Mouse (Mus musculus): ENCODE measurements around the gene 4930590J08Rik. TPM values are rescaled to one million over a fixed set of nuclear protein-coding genes. Genes with fewer than 3 reads are reported as not detected.

4930590J08Rik gene
- polyA plus RNA-seq, 1 experiment from 2014 or later, result 0.10 TPM

DNA sequence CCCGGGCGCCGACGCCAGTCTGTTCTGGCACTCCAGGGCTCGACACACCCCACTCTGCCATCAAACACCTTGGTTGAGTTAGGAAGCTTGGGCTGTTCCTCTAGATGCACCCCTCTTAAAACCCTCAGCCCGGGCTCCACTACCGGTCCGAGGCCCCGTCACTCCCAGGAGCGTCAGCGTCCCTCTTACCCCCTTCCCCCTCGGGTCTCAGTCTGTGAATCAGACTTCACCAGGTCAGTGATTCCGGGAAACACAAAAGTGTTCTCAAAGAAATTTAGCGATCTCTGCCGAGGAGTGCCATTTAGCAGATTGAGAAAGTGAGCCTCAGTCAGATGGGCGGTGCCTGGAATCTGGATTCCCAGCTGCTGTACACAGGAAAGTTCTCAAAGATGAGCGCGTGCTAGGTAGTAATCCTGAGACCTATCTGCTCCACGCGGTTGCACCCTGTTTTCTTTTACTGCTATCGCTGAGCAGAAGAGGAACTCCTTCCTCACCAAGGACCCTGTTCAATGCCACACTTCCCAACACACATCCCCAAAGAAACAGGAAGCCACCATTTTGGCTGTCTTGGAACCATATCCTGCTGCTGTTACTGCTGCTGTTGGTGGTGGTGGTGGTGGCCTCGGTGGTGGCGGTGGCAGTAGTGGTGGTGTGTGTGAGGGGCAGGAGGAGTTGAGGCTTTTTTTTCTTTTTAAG, 76.8 kb downstream of the 4930590J08Rik start:
- peaks cover 10% of the 10 kb centered on the region; the same call in 1 of the 2 replicates for H3K27me3 ChIP-seq (ENCODE audit: control insufficient read depth, insufficient read depth, low read depth, low read length)
- peak overlapping the region; percentile 94 for H3K4me2 ChIP-seq (ENCODE audit: low read depth, low read length)
- no peaks in the 10 kb centered on the region for H3K4me1 ChIP-seq (replicated peaks; ENCODE audit: control insufficient read depth, insufficient read depth, low read length)
- peak overlapping the region; percentile 69 for H3K9ac ChIP-seq (ENCODE audit: low read length)
- no peaks in the 10 kb centered on the region for H3K9me3 ChIP-seq (ENCODE audit: control insufficient read depth, low read length)
- peak; percentile 28 for ATAC-seq (ENCODE audit: low read depth)
- H3K36me3 ChIP-seq (ENCODE audit: control insufficient read depth, insufficient read depth, low read length), result no peaks in the 10 kb centered on the region
- H3K4me3 ChIP-seq (ENCODE audit: low read length), result peak overlapping the region; percentile 63
- 7% methylated on average over 23 of the region's 23 CpGs for WGBS
- H3K27ac ChIP-seq (ENCODE audit: low read length), result peak overlapping the region; percentile 15; the same call in 1 of the 2 replicates

DNA sequence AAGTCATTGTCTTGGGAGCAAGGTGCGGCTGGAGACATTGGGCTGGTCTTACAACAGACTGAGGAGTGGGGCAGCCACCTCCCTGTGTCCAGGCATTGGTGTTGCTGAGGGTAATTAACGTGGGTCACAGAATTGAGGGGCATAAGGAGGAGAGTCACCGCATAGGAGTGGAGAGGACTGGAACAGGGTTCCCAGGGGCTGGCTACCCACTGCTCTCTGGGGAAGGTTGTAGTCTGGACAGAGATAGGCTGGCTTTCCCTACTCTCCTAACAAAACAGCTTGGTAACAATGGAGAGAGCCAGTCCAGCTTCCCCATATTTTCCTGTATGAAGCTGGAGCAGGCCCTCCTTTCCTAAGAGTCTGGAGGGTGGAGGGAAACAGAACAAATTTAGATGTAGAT, 77.4 kb downstream of the 4930590J08Rik start:
- WGBS, result 57% methylated on average over 3 of the region's 3 CpGs
- Histone ChIP-seq H3K4me3 (ENCODE audit: low read length) (peak overlapping the region; percentile 63), H3K9ac (ENCODE audit: low read length) (peak overlapping the region; percentile 69), H3K36me3 (ENCODE audit: control insufficient read depth, insufficient read depth, low read length) (no peaks in the 10 kb centered on the region), H3K27ac (ENCODE audit: low read length) (no peak overlapping the region), H3K9me3 (ENCODE audit: control insufficient read depth, low read length) (no peaks in the 10 kb centered on the region), H3K27me3 (ENCODE audit: control insufficient read depth, insufficient read depth, low read depth, low read length) (peaks cover 10% of the 10 kb centered on the region; the same call in 1 of the 2 replicates), H3K4me1 (replicated peaks; ENCODE audit: control insufficient read depth, insufficient read depth, low read length) (no peaks in the 10 kb centered on the region), H3K4me2 (ENCODE audit: low read depth, low read length) (peak overlapping the region; percentile 94)
- ATAC-seq (ENCODE audit: low read depth), result no peak

DNA sequence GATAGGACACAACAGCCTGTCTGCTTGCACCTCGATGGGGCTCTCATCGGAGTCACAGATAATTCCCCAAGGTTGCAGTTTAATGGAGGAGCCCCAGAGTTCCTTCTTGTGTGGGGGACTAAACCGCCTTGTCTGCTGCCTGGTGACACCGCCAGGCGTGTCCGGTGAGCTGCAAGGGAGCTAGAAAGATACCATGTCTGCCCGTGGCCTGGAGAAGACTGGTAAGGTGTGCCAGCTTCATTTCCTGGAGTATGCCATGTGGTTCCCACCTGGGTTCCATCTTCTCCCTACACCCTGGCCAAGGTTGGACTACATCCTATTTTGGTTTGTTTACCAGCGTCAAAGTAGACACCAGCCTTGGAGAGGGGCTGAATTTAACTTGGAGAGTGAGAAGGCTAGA, 87.5 kb downstream of the 4930590J08Rik start:
- H3K36me3 ChIP-seq (ENCODE audit: control insufficient read depth, insufficient read depth, low read length), result no peaks in the 10 kb centered on the region
- 82% methylated on average over 8 of the region's 8 CpGs for WGBS
- ATAC-seq (ENCODE audit: low read depth), result no peak
- H3K4me3 ChIP-seq (ENCODE audit: low read length), result no peak overlapping the region
- H3K27me3 ChIP-seq (ENCODE audit: control insufficient read depth, insufficient read depth, low read depth, low read length), result no peaks in the 10 kb centered on the region
- no peaks in the 10 kb centered on the region for H3K9me3 ChIP-seq (ENCODE audit: control insufficient read depth, low read length)
- no peaks in the 10 kb centered on the region for H3K4me1 ChIP-seq (replicated peaks; ENCODE audit: control insufficient read depth, insufficient read depth, low read length)
- H3K9ac ChIP-seq (ENCODE audit: low read length), result no peak overlapping the region
- no peak overlapping the region for H3K4me2 ChIP-seq (ENCODE audit: low read depth, low read length)
- no peak overlapping the region for H3K27ac ChIP-seq (ENCODE audit: low read length)

DNA sequence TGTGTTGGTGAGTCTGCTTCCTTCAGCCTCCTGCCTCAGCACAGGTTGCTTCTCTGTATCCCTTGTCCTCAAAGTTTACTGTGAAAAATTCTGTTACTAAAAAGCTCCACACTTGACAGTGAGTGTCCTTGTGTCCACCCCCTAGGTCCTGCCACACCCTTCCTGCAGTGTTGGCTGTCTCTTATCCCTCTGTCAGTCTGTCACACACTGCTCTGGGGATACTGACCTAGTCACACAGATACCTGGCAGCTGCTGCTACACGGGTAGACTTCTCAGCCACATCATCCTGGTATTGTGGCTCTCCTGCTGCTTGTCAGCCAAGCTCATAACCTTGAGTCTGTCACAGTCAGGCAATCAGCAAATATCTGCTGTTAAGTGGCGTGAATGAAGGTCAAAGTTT, 90.2 kb downstream of the 4930590J08Rik start:
- Histone ChIP-seq H3K4me2 (ENCODE audit: low read depth, low read length) (no peak overlapping the region), H3K4me3 (ENCODE audit: low read length) (no peak overlapping the region), H3K36me3 (ENCODE audit: control insufficient read depth, insufficient read depth, low read length) (no peaks in the 10 kb centered on the region), H3K27ac (ENCODE audit: low read length) (no peak overlapping the region), H3K4me1 (replicated peaks; ENCODE audit: control insufficient read depth, insufficient read depth, low read length) (no peaks in the 10 kb centered on the region), H3K9ac (ENCODE audit: low read length) (no peak overlapping the region), H3K9me3 (ENCODE audit: control insufficient read depth, low read length) (no peaks in the 10 kb centered on the region), H3K27me3 (ENCODE audit: control insufficient read depth, insufficient read depth, low read depth, low read length) (no peaks in the 10 kb centered on the region)
- 65% methylated on average over 2 of the region's 2 CpGs for WGBS
- ATAC-seq (ENCODE audit: low read depth), result no peak

DNA sequence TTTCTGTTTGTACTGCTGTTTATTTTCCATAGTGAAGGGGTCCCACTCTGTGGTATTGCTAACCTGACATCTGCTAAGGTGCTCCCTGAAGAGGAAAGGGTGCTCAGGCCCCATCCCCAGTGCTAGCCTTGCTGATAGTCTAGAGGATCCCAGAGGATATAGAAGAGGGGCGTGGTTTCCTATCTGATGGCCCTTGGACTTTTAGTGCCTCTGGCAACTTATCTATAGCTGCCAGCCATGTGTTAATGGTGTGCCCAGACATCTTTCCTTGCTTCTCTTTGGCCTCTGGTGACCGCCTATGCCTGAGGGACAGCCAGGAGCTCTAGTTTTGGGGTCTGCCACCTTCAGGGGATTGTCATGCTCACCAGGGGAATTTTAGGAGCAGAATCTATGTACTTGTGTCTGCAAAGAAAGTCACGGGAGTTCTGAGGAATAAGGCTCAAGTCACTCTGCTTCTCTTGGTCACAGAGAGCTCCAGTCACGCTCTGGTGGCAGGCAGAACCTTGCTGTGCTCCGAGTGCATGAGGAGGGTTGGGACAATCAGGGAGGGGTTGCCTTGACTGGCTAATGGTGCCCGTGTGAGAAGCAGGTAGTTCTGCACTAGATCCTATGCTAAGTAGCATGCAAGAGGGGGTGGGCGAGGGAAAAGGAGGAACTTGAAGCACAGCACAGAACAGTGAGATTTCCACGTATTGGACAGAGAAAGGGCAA, 91.3 kb downstream of the 4930590J08Rik start:
- Histone ChIP-seq H3K27ac (ENCODE audit: low read length) (no peak overlapping the region), H3K9me3 (ENCODE audit: control insufficient read depth, low read length) (no peaks in the 10 kb centered on the region), H3K36me3 (ENCODE audit: control insufficient read depth, insufficient read depth, low read length) (no peaks in the 10 kb centered on the region), H3K27me3 (ENCODE audit: control insufficient read depth, insufficient read depth, low read depth, low read length) (no peaks in the 10 kb centered on the region), H3K4me2 (ENCODE audit: low read depth, low read length) (no peak overlapping the region), H3K4me3 (ENCODE audit: low read length) (no peak overlapping the region), H3K4me1 (replicated peaks; ENCODE audit: control insufficient read depth, insufficient read depth, low read length) (no peaks in the 10 kb centered on the region), H3K9ac (ENCODE audit: low read length) (no peak overlapping the region)
- no peak for ATAC-seq (ENCODE audit: low read depth)
- 56% methylated on average over 8 of the region's 8 CpGs for WGBS

DNA sequence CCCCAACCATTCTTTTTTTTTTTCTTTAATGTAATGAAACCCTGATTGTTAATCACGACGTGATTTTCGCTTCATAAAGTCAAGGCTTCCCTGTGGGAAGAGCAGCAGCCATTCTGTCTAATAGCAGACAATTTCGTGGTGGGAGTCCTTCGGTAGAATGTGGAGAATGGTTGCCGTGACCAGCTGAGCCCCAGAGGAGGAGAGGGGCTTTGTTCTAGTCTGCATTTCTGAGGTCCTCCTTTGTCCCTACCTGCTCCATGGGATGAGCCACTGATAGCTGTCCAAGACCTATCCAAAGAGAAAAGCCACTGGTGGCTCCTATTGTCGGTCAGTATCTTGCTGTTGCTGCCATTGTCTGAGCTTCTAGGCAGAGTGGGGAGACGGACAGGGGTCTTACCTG, 93.5 kb downstream of the 4930590J08Rik start:
- no peaks in the 10 kb centered on the region for H3K4me1 ChIP-seq (replicated peaks; ENCODE audit: control insufficient read depth, insufficient read depth, low read length)
- no peak for ATAC-seq (ENCODE audit: low read depth)
- H3K4me3 ChIP-seq (ENCODE audit: low read length), result no peak overlapping the region

More for the DNA sequence above, 93.5 kb downstream of the 4930590J08Rik start:
- H3K27ac ChIP-seq (ENCODE audit: low read length), result no peak overlapping the region
- H3K36me3 ChIP-seq (ENCODE audit: control insufficient read depth, insufficient read depth, low read length), result no peaks in the 10 kb centered on the region
- WGBS, result 82% methylated on average over 8 of the region's 8 CpGs
- no peak overlapping the region for H3K4me2 ChIP-seq (ENCODE audit: low read depth, low read length)
- no peaks in the 10 kb centered on the region for H3K9me3 ChIP-seq (ENCODE audit: control insufficient read depth, low read length)
- no peaks in the 10 kb centered on the region for H3K27me3 ChIP-seq (ENCODE audit: control insufficient read depth, insufficient read depth, low read depth, low read length)
- no peak overlapping the region for H3K9ac ChIP-seq (ENCODE audit: low read length)

Other genes with a start within 250 kb of the 4930590J08Rik start
- gene Slc6a6, start 218.8 kb upstream of the 4930590J08Rik start, polyA plus RNA-seq (2015; fragmentation: Nextera tagmentation; extraction: Ambion mirVana), result 47.1 and 51.7 TPM in 2 replicates
- gene Grip2, start 75.6 kb upstream of the 4930590J08Rik start, polyA plus RNA-seq (2015; fragmentation: Nextera tagmentation; extraction: Ambion mirVana), result 0.46 and 0.69 TPM in 2 replicates
- 28.4 and 35.5 TPM in 2 replicates for gene Ccdc174, start 24.8 kb upstream of the 4930590J08Rik start, polyA plus RNA-seq (2015; fragmentation: Nextera tagmentation; extraction: Ambion mirVana)
- 21.0 and 22.9 TPM in 2 replicates for gene Fgd5, start 76.1 kb downstream of the 4930590J08Rik start, polyA plus RNA-seq (2015; fragmentation: Nextera tagmentation; extraction: Ambion mirVana)
- 14.8 and 15.3 TPM in 2 replicates for gene Nr2c2, start 188.6 kb downstream of the 4930590J08Rik start, polyA plus RNA-seq (2015; fragmentation: Nextera tagmentation; extraction: Ambion mirVana)